Mouse (Mus musculus) lung, postnatal 36 days (tissue): ENCODE measurements around the gene Bbs5.
"Not testable (repeated sequence)": the region's sequence is repeated elsewhere in the genome, so short reads cannot be mapped to it uniquely, and the experiment has no call there.

Experiments
- DNase-seq: peaks from one replicate; pipeline ENCODE4 v3.0.0; 2022; ENCODE audit warnings: mixed read lengths

Bbs5 gene

GRCm38 (mm10) chr2:69673723-69674122, 26.8 kb downstream of the Bbs5 start:
- DNase-seq, result no peak

GRCm38 (mm10) chr2:69675266-69675665, 28.3 kb downstream of the Bbs5 start:
- DNase-seq, result no peak

GRCm38 (mm10) chr2:69676713-69677112, 29.7 kb downstream of the Bbs5 start:
- DNase-seq, result peak; percentile 15

- DNase-seq, result not testable (repeated sequence)
Observed at GRCm38 (mm10) chr2:69677215-69677614, 30.2 kb downstream of the Bbs5 start.

- DNase-seq, result peak; percentile 12
Observed at GRCm38 (mm10) chr2:69679990-69680389, 33.0 kb downstream of the Bbs5 start.

- DNase-seq, result no peak
Observed at GRCm38 (mm10) chr2:69681931-69682330, 35.0 kb downstream of the Bbs5 start.

GRCm38 (mm10) chr2:69683036-69683805, 36.2 kb downstream of the Bbs5 start:
- no peak for DNase-seq

GRCm38 (mm10) chr2:69684488-69684887, 37.5 kb downstream of the Bbs5 start:
- DNase-seq, result no peak

- DNase-seq, result no peak
Observed at GRCm38 (mm10) chr2:69690214-69690613, 43.2 kb downstream of the Bbs5 start.

- DNase-seq, result no peak
Observed at GRCm38 (mm10) chr2:69690843-69691242, 43.9 kb downstream of the Bbs5 start.

GRCm38 (mm10) chr2:69693501-69693900, 46.5 kb downstream of the Bbs5 start:
- no peak for DNase-seq

- DNase-seq, result no peak
Observed at GRCm38 (mm10) chr2:69700446-69700845, 53.5 kb downstream of the Bbs5 start.

- DNase-seq, result peak; percentile 21
Observed at GRCm38 (mm10) chr2:69712171-69712570, 65.2 kb downstream of the Bbs5 start.

- DNase-seq, result peak; percentile 97
Observed at GRCm38 (mm10) chr2:69712981-69713625, 66.1 kb downstream of the Bbs5 start, which contains the start of gene Fastkd1. Gene Fastkd1, minus strand, starts transcription at chr2:69713516.

- DNase-seq, result no peak
Observed at GRCm38 (mm10) chr2:69713626-69714014, 66.6 kb downstream of the Bbs5 start.

GRCm38 (mm10) chr2:69714126-69714525, 67.2 kb downstream of the Bbs5 start:
- no peak for DNase-seq

GRCm38 (mm10) chr2:69716483-69716882, 69.5 kb downstream of the Bbs5 start:
- no peak for DNase-seq
